Mouse (Mus musculus) lung, postnatal 0 days (tissue): ENCODE results near the gene Gpc1.

ENCODE experiments used
- CTCF ChIP-seq: IDR thresholded peaks from 2 replicates; pipeline ENCODE4 v1.5.1; 2016; ENCODE audit warnings: antibody characterized with exemption, mild to moderate bottlenecking
- EP300 ChIP-seq: IDR thresholded peaks from 2 replicates; pipeline ENCODE4 v1.6.1; 2016; ENCODE audit warnings: antibody characterized with exemption, mild to moderate bottlenecking, control low read depth

DNA sequence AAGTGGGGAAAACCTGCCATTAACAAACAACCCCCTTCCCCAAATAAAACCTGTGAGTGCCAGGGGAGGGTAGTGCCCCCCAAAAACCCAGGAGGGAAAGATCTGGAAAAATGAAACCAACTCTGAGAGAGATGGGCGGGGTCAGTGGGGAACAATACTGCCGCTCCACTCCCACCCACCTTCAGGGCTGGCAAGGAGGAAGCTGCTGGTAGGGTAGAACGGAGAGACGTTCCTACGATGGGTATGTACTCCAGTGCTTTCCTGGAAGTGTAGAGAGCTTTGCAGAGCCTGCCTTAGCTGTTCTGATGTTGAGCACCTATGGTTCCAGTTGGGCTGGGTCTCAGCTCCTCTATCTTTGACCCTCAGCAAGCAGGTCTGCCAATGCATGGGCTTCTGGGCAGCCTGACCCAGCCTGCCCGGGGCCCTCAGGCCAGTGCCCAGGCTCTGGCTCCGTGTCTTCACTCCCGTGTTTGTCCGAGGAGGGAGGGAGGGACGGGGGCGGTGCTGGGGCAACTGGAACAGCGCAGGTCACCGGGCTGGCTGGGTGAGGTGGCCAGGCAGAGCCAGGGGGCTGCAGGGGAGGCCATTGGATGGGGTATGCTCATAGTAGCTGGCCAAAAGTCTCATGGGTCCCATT, 18.6 kb downstream of the Gpc1 start:
- TF ChIP-seq EP300 (no peak), CTCF (no peak)
